Mouse (Mus musculus) heart, postnatal 0 days (tissue): ENCODE measurements around the gene Lypd3. TPM values are rescaled to one million over a fixed set of nuclear protein-coding genes. Genes with fewer than 3 reads are reported as not detected.
"Not testable (repeated sequence)": the region's sequence is repeated elsewhere in the genome, so short reads cannot be mapped to it uniquely, and the experiment has no call there.

Experiments
- ATAC-seq: fragments of 200-750 bp; cut with Nextera tagmentation; 2 replicates; pipeline ENCODE4 v1.8.0; 2017; ENCODE audit warnings: low read depth, moderate number of reproducible peaks, moderate library complexity; ENCODE audit not compliant: insufficient read depth
- DNase-seq: peaks from one replicate; pipeline ENCODE4 v3.0.0-alpha.2; 2016; ENCODE audit warnings: low spot score
- H3K27ac ChIP-seq: fragments of 300-500 bp; sonication (generic); 2 replicates; pipeline ENCODE4 v1.5.1; 2014; ENCODE audit warnings: low read depth, mild to moderate bottlenecking
- H3K27me3 ChIP-seq: fragments of 300-500 bp; sonication (generic); 2 replicates; pipeline ENCODE4 v1.6.1; 2014; ENCODE audit warnings: low read length, mixed read lengths; ENCODE audit not compliant: control insufficient read depth, insufficient read depth
- H3K36me3 ChIP-seq: fragments of 300-500 bp; sonication (generic); replicated peaks from 2 replicates; pipeline ENCODE4 v1.6.1; 2014; ENCODE audit warnings: low read length, mixed read lengths; ENCODE audit not compliant: control insufficient read depth, insufficient read depth
- H3K4me1 ChIP-seq: fragments of 300-500 bp; sonication (generic); 2 replicates; pipeline ENCODE4 v1.6.1; 2014; ENCODE audit warnings: antibody characterized with exemption; ENCODE audit not compliant: control insufficient read depth, insufficient read depth
- H3K4me2 ChIP-seq: fragments of 300-500 bp; sonication (generic); 2 replicates; pipeline ENCODE4 v1.6.1; 2014; ENCODE audit warnings: low read depth, mild to moderate bottlenecking, low read length, moderate library complexity
- H3K4me3 ChIP-seq: fragments of 300-500 bp; sonication (generic); 2 replicates; pipeline ENCODE4 v1.5.1; 2014; ENCODE audit warnings: low read depth, low read length
- H3K9ac ChIP-seq: fragments of 300-500 bp; sonication (generic); replicated peaks from 2 replicates; pipeline ENCODE4 v1.6.1; 2014; ENCODE audit warnings: low read depth, low read length, mixed read lengths
- H3K9me3 ChIP-seq: fragments of 300-500 bp; sonication (generic); replicated peaks from 2 replicates; pipeline ENCODE4 v1.6.1; 2016; ENCODE audit warnings: low read length; ENCODE audit not compliant: control insufficient read depth
- CTCF ChIP-seq: IDR thresholded peaks from 2 replicates; pipeline ENCODE4 v1.5.1; 2016; ENCODE audit warnings: antibody characterized with exemption, control low read depth, low read depth
- EP300 ChIP-seq: IDR thresholded peaks from 2 replicates; pipeline ENCODE4 v1.6.1; 2016; ENCODE audit warnings: antibody characterized with exemption, low read depth
- WGBS: fragments of 180-500 bp; shearing (Covaris S2); extraction: QIAGEN DNeasy Blood & Tissue Kit; methylation state at CpG from one replicate; pipeline ENCODE4 v1.1.7; 2014; 5-methylcytosine and 5-hydroxymethylcytosine counted together
- polyA plus RNA-seq: library from polyadenylated mRNA; unstranded; fragments of >200 nt; fragmentation: Nextera tagmentation; extraction: Ambion mirVana; gene quantifications from 2 replicates; pipeline ENCODE4 v1.2.1, GENCODE M21; 2015
- total RNA-seq: library from RNA; depleted of rRNA; stranded (reverse); fragments of >200 nt; gene quantifications from 2 replicates; pipeline ENCODE4 v1.2.3, GENCODE M21; 2014; ENCODE audit warnings: low replicate concordance

Gene Lypd3
- total and polyA plus RNA-seq, 2 experiments from 2014 or later, result not detected

DNA sequence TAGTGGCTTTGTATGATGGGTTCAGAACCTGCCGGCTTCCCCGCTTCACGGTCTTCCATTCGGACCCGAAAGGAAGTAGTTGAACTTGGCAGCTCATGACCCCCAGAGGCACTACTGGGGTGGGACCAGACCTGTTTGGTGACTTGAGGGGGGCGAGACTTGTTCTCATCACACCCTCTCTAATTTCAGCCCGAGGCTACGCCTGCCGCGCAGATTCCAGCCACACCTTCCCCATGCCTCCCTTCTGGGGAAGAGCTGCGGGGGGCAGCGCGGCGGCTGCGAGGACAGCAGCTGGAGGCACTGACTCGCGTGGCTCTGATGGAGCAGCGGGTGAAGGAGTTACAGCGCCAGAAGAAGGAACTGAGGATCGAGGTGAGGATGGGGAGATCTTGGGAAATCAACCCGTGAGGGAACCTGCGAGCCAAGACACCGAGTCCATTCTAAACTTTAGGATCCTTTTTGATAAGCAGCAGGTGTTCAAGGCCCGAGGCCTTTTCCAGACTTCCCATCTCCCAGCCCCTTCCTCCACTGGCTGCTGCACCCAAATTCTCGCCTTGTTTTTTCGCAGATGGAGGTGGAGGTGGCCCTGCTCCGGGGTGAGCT, 23.9 kb upstream of the Lypd3 start:
- no peaks in the 10 kb centered on the region for H3K36me3 ChIP-seq
- H3K4me1 ChIP-seq, result peaks cover 3% of the 10 kb centered on the region; the same call in 1 of the 2 replicates
- 7% methylated on average over 27 of the region's 27 CpGs for WGBS
- peaks cover 49% of the 10 kb centered on the region for H3K27me3 ChIP-seq
- peak overlapping the region; percentile 7 for H3K4me3 ChIP-seq
- no peaks in the 10 kb centered on the region for H3K9me3 ChIP-seq
- ATAC-seq, result no peak
- no peak for DNase-seq
- TF ChIP-seq CTCF (no peak), EP300 (no peak)
- no peak overlapping the region for H3K9ac ChIP-seq
- no peak overlapping the region for H3K27ac ChIP-seq
- peak overlapping the region; percentile 8; the same call in 1 of the 2 replicates for H3K4me2 ChIP-seq

DNA sequence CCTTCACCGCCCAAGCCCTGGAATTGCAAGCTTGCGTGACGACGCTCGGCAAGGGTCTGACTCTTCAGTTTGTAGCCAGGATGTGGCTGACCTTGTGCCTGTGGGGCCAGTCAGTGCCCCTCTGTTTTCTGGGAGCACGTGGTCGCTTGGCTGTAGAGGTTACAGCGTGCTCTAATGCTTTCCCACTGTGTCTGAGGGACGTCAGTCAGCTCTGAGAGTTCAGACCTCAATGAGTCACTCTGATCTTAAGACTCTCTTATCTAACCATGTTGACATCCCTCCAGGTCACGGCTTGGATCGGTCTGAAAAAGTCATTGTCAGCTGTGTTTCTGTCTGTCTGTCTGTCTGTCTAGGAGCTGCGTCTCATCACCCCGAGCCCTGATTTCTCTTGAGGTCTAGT, 21.5 kb upstream of the Lypd3 start:
- H3K27ac ChIP-seq, result no peak overlapping the region
- DNase-seq, result no peak
- H3K4me2 ChIP-seq, result no peak overlapping the region
- no peaks in the 10 kb centered on the region for H3K36me3 ChIP-seq
- WGBS, result 63% methylated on average over 13 of the region's 13 CpGs
- no peak for ATAC-seq
- TF ChIP-seq CTCF (no peak), EP300 (no peak)
- no peak overlapping the region for H3K9ac ChIP-seq
- peaks cover 47% of the 10 kb centered on the region for H3K27me3 ChIP-seq
- H3K4me1 ChIP-seq, result peaks cover 3% of the 10 kb centered on the region; the same call in 1 of the 2 replicates
- H3K9me3 ChIP-seq, result no peaks in the 10 kb centered on the region
- H3K4me3 ChIP-seq, result no peak overlapping the region

DNA sequence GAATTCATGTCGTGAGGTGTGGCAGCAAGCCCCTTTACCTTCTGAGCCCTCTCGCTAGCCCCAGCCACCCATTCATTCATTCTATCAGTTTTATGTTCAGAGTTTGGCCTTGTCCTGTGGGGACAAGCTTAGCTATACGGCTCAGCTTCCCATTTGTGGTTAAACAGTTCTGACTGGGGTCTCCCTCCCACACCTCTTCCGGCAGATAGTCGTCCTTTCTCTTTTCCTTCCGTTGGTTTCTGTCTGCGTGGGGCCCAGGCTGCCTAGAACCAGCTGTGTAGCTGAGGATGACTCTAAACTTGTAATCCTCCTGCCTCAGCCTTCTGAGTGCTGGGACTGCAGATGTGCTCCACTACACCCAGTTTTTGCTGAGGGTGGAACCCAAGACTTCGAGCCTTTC, 18.6 kb upstream of the Lypd3 start:
- H3K4me2 ChIP-seq, result no peak overlapping the region
- H3K36me3 ChIP-seq, result no peaks in the 10 kb centered on the region
- TF ChIP-seq EP300 (no peak), CTCF (no peak)
- DNase-seq, result no peak
- H3K9ac ChIP-seq, result no peak overlapping the region
- 0 out of 2 replicates have a peak, but pooled peaks cover 4% of the 10 kb centered on the region for H3K9me3 ChIP-seq
- peaks cover 18% of the 10 kb centered on the region for H3K27me3 ChIP-seq
- no peak overlapping the region for H3K27ac ChIP-seq
- ATAC-seq, result no peak
- WGBS, result 57% methylated on average over 8 of the region's 8 CpGs
- H3K4me3 ChIP-seq, result no peak overlapping the region
- no peaks in the 10 kb centered on the region for H3K4me1 ChIP-seq

DNA sequence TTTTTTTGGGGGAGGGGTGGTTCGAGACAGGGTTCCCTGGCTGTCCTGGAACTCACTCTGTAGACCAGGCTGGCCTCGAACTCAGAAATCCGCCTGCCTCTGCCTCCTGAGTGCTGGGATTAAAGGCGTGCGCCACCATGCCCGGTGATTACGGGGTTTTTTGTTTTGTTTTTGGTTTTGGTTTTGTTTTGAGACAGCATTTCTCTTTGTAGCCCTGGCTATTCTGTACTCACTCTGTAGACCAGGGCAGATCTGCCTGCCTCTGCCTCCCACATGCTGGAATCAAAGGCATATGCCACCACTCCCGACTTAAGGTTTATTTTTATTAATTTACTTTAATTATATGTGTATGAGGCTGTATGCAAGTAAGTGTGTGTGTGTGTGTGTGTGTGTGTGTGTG, 18.0 kb upstream of the Lypd3 start:
- H3K9ac ChIP-seq, H3K27ac ChIP-seq, DNase-seq, H3K9me3 ChIP-seq, H3K4me1 ChIP-seq, H3K36me3 ChIP-seq, H3K4me2 ChIP-seq, H3K4me3 ChIP-seq, ATAC-seq: not testable (repeated sequence)
- peaks cover 11% of the 10 kb centered on the region for H3K27me3 ChIP-seq
- WGBS, result 81% methylated on average over 8 of the region's 8 CpGs

DNA sequence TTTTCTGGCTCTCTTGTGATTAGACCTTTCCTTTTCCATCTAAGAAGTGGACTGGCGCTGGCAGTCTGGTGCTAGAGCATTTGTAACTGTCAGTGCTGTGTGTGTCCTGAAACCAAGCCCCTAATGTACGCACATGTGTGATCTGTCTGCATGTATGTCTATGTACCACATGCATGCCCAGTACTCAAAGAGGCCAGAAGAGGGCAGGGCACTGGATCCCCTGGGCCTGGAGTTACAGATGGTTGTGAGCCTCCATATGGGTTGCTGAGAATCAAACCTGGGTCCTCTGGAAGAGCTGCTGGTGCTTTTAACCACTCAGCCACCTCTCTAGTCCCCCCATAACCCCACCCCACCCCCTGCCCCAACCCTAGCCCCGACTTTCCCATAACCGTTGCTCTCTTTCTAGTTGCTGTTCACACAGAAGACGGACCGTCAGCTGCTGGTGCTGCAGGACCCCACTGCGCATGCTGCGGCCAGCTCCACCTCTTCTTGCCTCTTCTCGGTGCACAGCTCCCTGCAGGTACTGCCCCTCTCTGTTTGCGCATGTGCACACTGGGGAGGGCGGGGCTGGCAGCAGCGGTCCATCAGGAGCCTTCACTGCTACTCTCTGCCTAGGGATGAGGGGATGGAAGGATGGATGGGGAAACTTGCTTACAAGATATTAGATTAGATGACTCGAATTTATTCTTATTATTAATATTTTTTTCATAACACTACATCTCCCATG, 16.5 kb upstream of the Lypd3 start:
- H3K9me3 ChIP-seq, result 0 out of 2 replicates have a peak, but pooled peaks cover 4% of the 10 kb centered on the region
- H3K4me1 ChIP-seq, result no peaks in the 10 kb centered on the region
- 57% methylated on average over 13 of the region's 13 CpGs for WGBS
- DNase-seq, result no peak
- TF ChIP-seq EP300 (no peak), CTCF (no peak)
- H3K27me3 ChIP-seq, result 0 out of 2 replicates have a peak, but pooled peaks cover 3% of the 10 kb centered on the region
- no peak overlapping the region for H3K9ac ChIP-seq
- no peak overlapping the region for H3K4me3 ChIP-seq
- peak; percentile 33; the same call in 1 of the 2 replicates for ATAC-seq
- no peaks in the 10 kb centered on the region for H3K36me3 ChIP-seq
- H3K27ac ChIP-seq, result no peak overlapping the region
- H3K4me2 ChIP-seq, result no peak overlapping the region
